Mouse (Mus musculus) forebrain, embryonic 16.5 days (tissue): ENCODE data around the gene Cacna2d4. TPM values are rescaled to one million over a fixed set of nuclear protein-coding genes. Genes with fewer than 3 reads are reported as not detected.
A peak's percentile ranks its signal among the peaks of the same experiment; 100 is the strongest.

Experiments
- ATAC-seq: fragments of 200-750 bp; cut with Nextera tagmentation; 2 replicates; pipeline ENCODE4 v1.8.0; 2017; ENCODE audit warnings: mild to moderate bottlenecking, moderate library complexity
- H3K27ac ChIP-seq: fragments of 300-500 bp; sonication (generic); 2 replicates; pipeline ENCODE4 v1.5.1; 2014; ENCODE audit warnings: low read length, control low read depth
- H3K27me3 ChIP-seq: fragments of 300-500 bp; sonication (generic); replicated peaks from 2 replicates; pipeline ENCODE4 v1.6.1; 2014; ENCODE audit warnings: low read length; ENCODE audit not compliant: control insufficient read depth, insufficient read depth
- H3K36me3 ChIP-seq: fragments of 300-500 bp; sonication (generic); 2 replicates; pipeline ENCODE4 v1.6.1; 2014; ENCODE audit not compliant: control insufficient read depth, insufficient read depth
- H3K4me1 ChIP-seq: fragments of 300-500 bp; sonication (generic); replicated peaks from 2 replicates; pipeline ENCODE4 v1.6.1; 2014; ENCODE audit warnings: low read length; ENCODE audit not compliant: control insufficient read depth, insufficient read depth
- H3K4me2 ChIP-seq: fragments of 300-500 bp; sonication (generic); 2 replicates; pipeline ENCODE4 v1.6.1; 2014; ENCODE audit warnings: mild to moderate bottlenecking, low read length, control low read depth
- H3K4me3 ChIP-seq: fragments of 300-500 bp; sonication (generic); replicated peaks from 2 replicates; pipeline ENCODE4 v1.5.1; 2014; ENCODE audit warnings: mild to moderate bottlenecking, low read length, control low read depth
- H3K9ac ChIP-seq: fragments of 300-500 bp; sonication (generic); replicated peaks from 2 replicates; pipeline ENCODE4 v1.6.1; 2014; ENCODE audit warnings: low read depth, low read length, control low read depth
- H3K9me3 ChIP-seq: fragments of 300-500 bp; sonication (generic); 2 replicates; pipeline ENCODE4 v1.6.1; 2016; ENCODE audit warnings: low read length; ENCODE audit not compliant: control insufficient read depth
- WGBS: fragments of 180-500 bp; shearing (Covaris S2); extraction: QIAGEN DNeasy Blood & Tissue Kit; methylation state at CpG from one replicate; pipeline ENCODE4 v1.1.7; 2014; 5-methylcytosine and 5-hydroxymethylcytosine counted together
- polyA plus RNA-seq: library from polyadenylated mRNA; unstranded; fragments of >200 nt; fragmentation: Nextera tagmentation; extraction: Ambion mirVana; gene quantifications from 2 replicates; pipeline ENCODE4 v1.2.1, GENCODE M21; 2015

Cacna2d4 gene
- polyA plus RNA-seq, 1 experiment from 2014 or later: 0.75 TPM

DNA sequence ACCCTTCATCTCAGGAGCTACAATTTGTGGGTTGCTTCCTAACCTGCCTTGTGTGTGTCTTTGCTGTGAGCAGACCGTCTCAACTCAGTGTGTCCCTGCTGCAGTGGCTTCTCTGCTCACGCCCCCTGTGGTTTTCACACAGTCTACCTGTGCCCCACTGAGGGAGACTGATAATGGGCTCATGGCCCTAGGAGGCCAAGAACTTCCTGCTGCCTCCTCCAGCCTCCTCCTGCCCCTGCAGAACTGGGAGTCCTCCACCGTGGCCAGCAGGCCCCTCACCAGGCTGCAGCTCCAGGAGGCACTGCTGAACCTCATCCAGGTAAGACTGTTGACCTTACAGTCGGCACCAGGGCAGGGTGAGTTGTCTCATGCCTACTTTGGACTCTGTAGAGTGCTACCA, 18.7 kb upstream of the Cacna2d4 start:
- H3K36me3 ChIP-seq: peaks cover 15% of the 10 kb centered on the region
- 81% methylated on average over 4 of the region's 4 CpGs for WGBS

DNA sequence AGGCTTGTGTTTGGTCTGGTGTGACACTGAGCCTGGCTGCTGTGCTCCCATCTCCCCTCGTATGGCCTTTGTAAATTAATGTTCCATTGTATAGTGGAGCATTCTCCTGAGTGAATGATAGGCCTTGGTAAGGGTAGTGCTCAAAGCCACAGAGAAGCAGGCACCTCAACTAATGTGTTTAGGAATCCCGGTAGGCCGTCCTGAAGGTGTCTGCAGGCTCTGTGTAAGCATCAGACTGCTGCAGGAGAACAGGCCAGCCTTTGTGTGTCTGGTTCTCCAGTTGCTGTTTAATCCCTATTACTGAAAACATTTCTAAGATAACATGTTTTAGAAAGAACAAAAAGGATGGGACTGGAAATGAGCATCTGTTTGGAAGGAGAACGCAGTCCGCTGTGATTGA, 17.7 kb upstream of the Cacna2d4 start:
- no peak for ATAC-seq
- Histone ChIP-seq H3K9ac (no peak overlapping the region), H3K4me3 (no peak overlapping the region), H3K27ac (no peak overlapping the region), H3K9me3 (no peaks in the 10 kb centered on the region), H3K4me1 (0 out of 2 replicates have a peak, but pooled peaks cover 3% of the 10 kb centered on the region), H3K36me3 (peaks cover 9% of the 10 kb centered on the region), H3K27me3 (no peaks in the 10 kb centered on the region), H3K4me2 (no peak overlapping the region)
- WGBS: 78% methylated on average over 5 of the region's 5 CpGs

More for the DNA sequence above, 18.7 kb upstream of the Cacna2d4 start:
- Histone ChIP-seq H3K9ac (no peak overlapping the region), H3K4me1 (0 out of 2 replicates have a peak, but pooled peaks cover 3% of the 10 kb centered on the region), H3K27me3 (no peaks in the 10 kb centered on the region), H3K9me3 (no peaks in the 10 kb centered on the region), H3K27ac (no peak overlapping the region), H3K4me3 (no peak overlapping the region), H3K4me2 (no peak overlapping the region)
- no peak for ATAC-seq

DNA sequence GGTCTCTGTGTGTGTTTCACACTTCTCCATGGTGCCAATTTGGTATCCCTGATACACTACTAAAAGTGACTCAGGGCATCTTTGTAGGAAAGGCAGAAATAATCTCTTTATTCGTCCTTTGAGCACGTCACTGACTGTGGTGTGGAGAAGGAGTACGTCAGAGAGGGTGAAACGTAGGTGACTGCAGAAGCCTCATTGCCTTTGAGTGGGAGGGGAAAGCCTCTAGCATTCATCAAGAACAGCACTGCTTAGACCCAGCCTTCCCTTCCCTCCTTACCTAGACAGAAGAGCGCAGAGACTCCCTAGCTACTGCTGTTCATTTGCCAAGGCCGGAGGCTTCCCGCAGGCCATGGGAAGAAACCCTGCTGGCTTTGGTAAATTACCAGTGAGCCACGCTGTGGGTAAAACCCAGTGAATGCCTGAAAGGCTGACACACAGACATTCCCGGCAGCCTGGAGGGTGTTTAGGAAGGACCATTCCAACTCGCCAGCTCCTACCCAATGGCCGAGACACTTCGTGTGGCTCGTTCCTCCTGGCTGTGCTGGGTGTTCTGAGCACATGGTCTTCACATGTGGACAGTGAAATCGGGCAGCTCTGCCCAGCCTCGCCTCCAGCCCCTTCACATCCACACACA, 17.0 kb upstream of the Cacna2d4 start:
- no peaks in the 10 kb centered on the region for H3K9me3 ChIP-seq
- no peak overlapping the region for H3K9ac ChIP-seq
- 71% methylated on average over 15 of the region's 15 CpGs for WGBS
- no peak overlapping the region for H3K4me2 ChIP-seq
- no peak for ATAC-seq
- H3K36me3 ChIP-seq: peaks cover 9% of the 10 kb centered on the region
- H3K27ac ChIP-seq: no peak overlapping the region
- no peaks in the 10 kb centered on the region for H3K27me3 ChIP-seq
- no peak overlapping the region for H3K4me3 ChIP-seq
- peaks cover 7% of the 10 kb centered on the region for H3K4me1 ChIP-seq

- Histone ChIP-seq H3K9ac (no peak overlapping the region), H3K27me3 (no peaks in the 10 kb centered on the region), H3K4me3 (no peak overlapping the region), H3K27ac (no peak overlapping the region), H3K9me3 (no peaks in the 10 kb centered on the region), H3K4me1 (peaks cover 16% of the 10 kb centered on the region), H3K36me3 (peaks cover 3% of the 10 kb centered on the region), H3K4me2 (no peak overlapping the region)
- WGBS: 47% methylated on average over 10 of the region's 10 CpGs
- peak; percentile 68 for ATAC-seq
These were observed 16.0 kb upstream of the Cacna2d4 start for GRCm38 (mm10) chr6:119220297-119220696.

- H3K9ac ChIP-seq: no peak overlapping the region
- peaks cover 19% of the 10 kb centered on the region for H3K4me1 ChIP-seq
- WGBS: 24% methylated on average over 13 of the region's 13 CpGs
- no peaks in the 10 kb centered on the region for H3K36me3 ChIP-seq
- H3K4me3 ChIP-seq: no peak overlapping the region
- no peaks in the 10 kb centered on the region for H3K27me3 ChIP-seq
- peak overlapping the region; percentile 42; the same call in 1 of the 2 replicates for H3K27ac ChIP-seq
- H3K9me3 ChIP-seq: no peaks in the 10 kb centered on the region
- ATAC-seq: peak; percentile 79
- H3K4me2 ChIP-seq: peak overlapping the region; percentile 30
These were observed 11.7 kb upstream of the Cacna2d4 start for GRCm38 (mm10) chr6:119224451-119225195.

- no peaks in the 10 kb centered on the region for H3K27me3 ChIP-seq
- no peak overlapping the region for H3K4me3 ChIP-seq
- peaks cover 19% of the 10 kb centered on the region for H3K4me1 ChIP-seq
- 74% methylated on average over 12 of the region's 12 CpGs for WGBS
- H3K9me3 ChIP-seq: no peaks in the 10 kb centered on the region
- H3K9ac ChIP-seq: no peak overlapping the region
- H3K36me3 ChIP-seq: no peaks in the 10 kb centered on the region
- H3K27ac ChIP-seq: no peak overlapping the region
- ATAC-seq: peak; percentile 37
- no peak overlapping the region for H3K4me2 ChIP-seq
These were observed 11.1 kb upstream of the Cacna2d4 start for GRCm38 (mm10) chr6:119225226-119225625.

DNA sequence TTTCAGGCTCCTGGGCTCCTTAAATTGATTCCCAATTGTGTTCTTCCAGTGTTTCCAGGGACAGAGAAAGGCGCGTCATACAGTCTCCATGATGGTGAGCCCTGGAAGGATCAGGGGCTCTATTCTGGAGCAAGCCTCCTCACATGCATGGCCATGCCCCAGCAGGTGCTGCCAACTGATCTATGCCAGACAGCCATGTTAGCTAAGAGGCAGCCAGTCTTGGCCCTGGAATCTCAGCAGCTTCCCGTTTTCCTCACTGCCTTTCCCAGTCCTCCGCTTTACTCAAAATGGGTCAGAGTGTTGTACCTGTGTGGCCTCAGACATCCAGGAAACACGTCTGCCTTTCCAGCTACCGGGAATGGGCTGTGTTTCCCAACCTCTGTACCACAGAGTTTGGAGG, 10.6 kb upstream of the Cacna2d4 start:
- Histone ChIP-seq H3K4me3 (no peak overlapping the region), H3K9me3 (no peaks in the 10 kb centered on the region), H3K27me3 (no peaks in the 10 kb centered on the region), H3K4me1 (peaks cover 16% of the 10 kb centered on the region), H3K27ac (no peak overlapping the region), H3K9ac (no peak overlapping the region), H3K4me2 (no peak overlapping the region), H3K36me3 (no peaks in the 10 kb centered on the region)
- no peak for ATAC-seq
- WGBS: 91% methylated on average over 6 of the region's 6 CpGs

DNA sequence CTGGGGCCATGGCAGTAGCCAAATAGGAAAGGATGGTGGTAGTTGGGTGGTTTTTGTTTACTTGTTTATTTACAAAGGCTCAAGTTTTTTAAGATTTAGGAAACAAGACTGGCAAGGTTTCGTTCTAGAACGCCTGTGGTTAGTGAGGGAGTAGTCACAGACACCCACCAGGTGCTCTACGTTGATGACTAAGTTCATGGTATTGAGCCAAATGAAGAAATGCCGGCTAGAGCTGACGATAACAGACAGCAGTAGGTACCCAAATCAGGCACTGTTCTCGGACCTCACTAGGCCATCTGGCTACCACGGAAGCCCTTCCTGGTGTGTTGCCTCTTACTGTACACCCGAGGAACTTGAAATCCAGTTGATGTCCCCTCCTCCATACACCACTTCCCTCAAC, 9.3 kb upstream of the Cacna2d4 start:
- no peak for ATAC-seq
- no peaks in the 10 kb centered on the region for H3K36me3 ChIP-seq
- H3K27me3 ChIP-seq: no peaks in the 10 kb centered on the region
- H3K4me1 ChIP-seq: peaks cover 16% of the 10 kb centered on the region
- H3K27ac ChIP-seq: no peak overlapping the region
- WGBS: 90% methylated on average over 8 of the region's 8 CpGs
- no peak overlapping the region for H3K9ac ChIP-seq
- H3K4me2 ChIP-seq: no peak overlapping the region
- H3K4me3 ChIP-seq: no peak overlapping the region
- no peaks in the 10 kb centered on the region for H3K9me3 ChIP-seq

DNA sequence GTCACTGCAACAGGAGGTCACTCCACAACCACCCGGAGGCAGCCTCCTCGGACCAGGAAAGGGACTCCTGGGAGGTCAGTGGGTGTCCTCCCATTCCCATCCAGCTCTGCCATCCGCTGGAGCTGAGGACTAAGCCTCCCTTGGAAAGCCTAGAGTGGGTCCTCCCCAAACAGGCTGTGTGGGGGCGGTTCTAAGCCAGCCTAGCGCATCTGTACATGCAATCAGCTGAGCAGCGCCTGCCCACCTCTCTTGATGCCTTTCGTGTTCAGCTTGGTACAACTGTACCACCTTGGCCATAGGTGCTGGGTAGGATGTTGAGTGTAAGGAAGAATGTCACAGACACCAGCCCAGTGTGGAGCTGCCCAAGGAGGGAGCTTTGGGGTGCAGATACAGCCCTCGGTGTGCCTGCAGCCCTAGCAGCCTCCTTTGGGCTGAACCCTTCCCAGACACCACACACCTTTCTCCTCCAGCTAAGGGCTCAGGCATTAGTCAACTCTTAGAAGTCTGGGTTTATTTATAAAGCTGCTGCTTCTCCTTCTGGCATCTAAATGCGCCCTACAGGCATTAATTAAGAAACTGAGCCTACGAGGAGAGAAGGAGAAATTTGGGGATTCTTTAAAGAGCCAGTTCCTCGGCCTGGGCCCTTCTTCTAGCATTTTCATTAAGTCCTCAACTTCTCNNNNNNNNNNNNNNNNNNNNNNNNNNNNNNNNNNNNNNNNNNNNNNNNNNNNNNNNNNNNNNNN, 7.3 kb upstream of the Cacna2d4 start:
- no peak overlapping the region for H3K4me2 ChIP-seq
- H3K4me1 ChIP-seq: peaks cover 15% of the 10 kb centered on the region
- WGBS: 83% methylated on average over 11 of the region's 11 CpGs
- H3K9me3 ChIP-seq: no peaks in the 10 kb centered on the region
- ATAC-seq: no peak
- no peak overlapping the region for H3K4me3 ChIP-seq
- no peaks in the 10 kb centered on the region for H3K36me3 ChIP-seq
- H3K27me3 ChIP-seq: no peaks in the 10 kb centered on the region
- no peak overlapping the region for H3K27ac ChIP-seq
- no peak overlapping the region for H3K9ac ChIP-seq
